Mouse (Mus musculus): ENCODE data around the gene Nfic. TPM values are rescaled to one million over a fixed set of nuclear protein-coding genes. Genes with fewer than 3 reads are reported as not detected.

Gene Nfic
- total and polyA plus RNA-seq, 3 experiments = 2.0 to 9.7 TPM; not detected in 1

DNA sequence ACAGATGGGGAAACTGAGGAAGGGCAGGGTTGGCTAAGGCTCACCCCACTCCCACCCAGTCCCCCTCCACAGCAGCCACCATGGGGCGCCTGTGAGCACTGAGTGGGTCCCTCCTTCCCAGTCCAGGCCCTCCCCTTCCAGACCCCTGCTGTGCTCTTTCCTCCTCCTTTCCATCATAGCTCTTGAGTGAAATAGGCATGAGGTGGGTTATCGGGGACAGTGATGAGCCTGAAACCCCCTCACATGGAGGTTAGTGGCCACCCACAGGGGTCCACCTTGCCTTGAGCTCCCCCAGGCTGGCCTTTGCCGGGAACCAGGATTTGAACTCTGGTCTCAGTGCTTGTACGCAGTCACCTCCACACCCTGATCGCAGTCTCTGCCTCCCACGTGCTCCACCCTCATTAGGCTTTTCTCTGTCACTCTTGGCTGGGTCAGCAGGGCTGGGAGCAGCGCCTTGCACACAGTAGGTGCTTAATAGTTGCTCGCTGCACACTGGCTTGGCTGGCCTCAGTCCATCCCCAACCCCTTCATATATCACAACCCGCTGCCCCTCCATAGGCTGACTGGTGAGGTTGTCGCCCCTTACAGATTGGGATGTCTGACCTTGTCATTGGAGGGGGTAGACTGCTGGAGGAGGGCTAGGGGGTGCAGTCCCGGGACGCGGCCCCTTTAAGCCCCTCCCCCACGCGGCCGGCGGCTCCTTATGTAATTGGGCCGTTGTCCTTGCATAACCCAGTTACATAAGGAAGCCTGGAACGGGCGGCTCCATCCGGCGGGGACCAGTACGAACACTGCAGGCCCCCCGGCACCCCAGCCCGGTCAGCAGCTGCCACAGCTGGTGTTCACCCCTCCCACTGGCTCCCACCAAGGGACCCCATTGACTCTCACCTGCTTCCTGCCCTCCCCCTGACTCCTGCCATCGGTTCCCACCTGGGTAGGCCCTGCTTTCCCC lies 41.8 kb downstream of the Nfic start:
- Histone ChIP-seq H3K4me3 (ENCODE audit: control insufficient read depth in 1 of 2, insufficient read depth in 1 of 2, low read depth in 2 of 2, low read length in 2 of 2) (no peak overlapping the region), H3K9me3 (replicated peaks; ENCODE audit: insufficient read depth, low read length) (no peaks in the 10 kb centered on the region), H3K4me1 (ENCODE audit: control insufficient read depth in 1 of 2, insufficient read depth in 2 of 2, low read length in 2 of 2) (peaks cover 0 to 5% of the 10 kb centered on the region in 2 experiments; a peak in 2 of 4 replicates), H3K36me3 (ENCODE audit: control insufficient read depth in 1 of 2, insufficient read depth in 2 of 2, low read length in 2 of 2) (peaks cover 0 to under 1% of the 10 kb centered on the region in 2 experiments; a peak in 1 of 4 replicates), H3K9ac (ENCODE audit: control insufficient read depth, low read depth, low read length, poor library complexity, severe bottlenecking) (no peak overlapping the region), H3K27ac (ENCODE audit: control insufficient read depth, low read depth, low read length) (no peak overlapping the region), H3K79me2 (ENCODE audit: control insufficient read depth, insufficient read depth, low read length, poor library complexity) (no peaks in the 10 kb centered on the region), H3K27me3 (ENCODE audit: control insufficient read depth in 1 of 2, insufficient read depth in 2 of 2, low read length in 2 of 2) (no peaks in the 10 kb centered on the region)
- TF ChIP-seq ZKSCAN1 (IDR thresholded peaks at IDR 0.05; ENCODE audit: low read depth, low read length) (peak; percentile 63; the same call in 1 of the 2 replicates), SMC3 (IDR thresholded peaks at IDR 0.05; ENCODE audit: low read depth, low read length) (0 out of 2 replicates have a peak, but pooled peaks have one; percentile 20), BHLHE40 (IDR thresholded peaks at IDR 0.05; ENCODE audit: borderline replicate concordance, low read depth, low read length) (no peak), CTCF (IDR thresholded peaks at IDR 0.05 in 2 of 3, conservative IDR thresholded peaks at IDR 0.05 in 1 of 3; ENCODE audit: control insufficient read depth in 1 of 3, insufficient read depth in 1 of 3, low read depth in 2 of 3, low read length in 3 of 3, poor library complexity in 1 of 3, severe bottlenecking in 1 of 3) (peak in 2 of 3 experiments; percentile 10 to 31; a peak in 3 of 6 replicates)
- DNase-seq (ENCODE audit: low read depth, low spot score) = no peak

DNA sequence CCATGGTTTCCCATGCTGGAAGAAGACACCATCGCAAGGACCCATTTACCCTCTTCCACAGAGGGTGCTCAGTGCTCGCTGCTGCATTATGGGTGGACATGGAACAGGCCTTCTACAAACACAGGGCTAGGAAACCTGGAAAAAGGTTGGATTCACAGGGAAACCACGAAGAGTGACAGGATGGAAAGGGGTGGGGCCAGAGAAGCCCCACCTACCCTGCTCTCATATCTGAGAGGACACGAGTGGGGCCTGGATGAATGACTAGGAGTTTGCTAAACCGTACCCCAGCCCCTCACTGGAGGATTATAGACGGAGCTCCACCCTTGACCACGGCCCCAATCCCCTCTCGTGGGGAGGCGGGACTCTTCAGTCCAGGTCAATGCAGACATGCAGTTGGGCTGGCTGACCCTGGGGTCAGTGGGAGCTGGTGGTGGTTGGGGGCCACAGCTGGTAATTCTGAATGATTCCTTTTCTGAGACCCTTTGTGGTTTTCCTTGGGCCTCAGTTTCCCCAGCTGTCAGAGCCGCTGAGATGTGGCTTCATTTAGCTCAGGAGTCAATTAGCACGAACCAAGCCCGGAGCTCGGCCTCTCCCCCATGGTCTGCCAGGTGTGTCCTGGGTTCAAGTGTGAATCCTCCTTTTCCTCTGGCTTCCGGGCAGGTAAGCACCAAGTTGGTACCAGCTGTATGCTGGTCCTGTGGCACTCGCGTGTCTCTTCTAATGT lies 42.7 kb downstream of the Nfic start:
- Histone ChIP-seq H3K4me1 (ENCODE audit: control insufficient read depth in 1 of 2, insufficient read depth in 2 of 2, low read length in 2 of 2) (peaks cover 3 to 13% of the 10 kb centered on the region in 2 experiments; a peak in 3 of 4 replicates), H3K9ac (ENCODE audit: control insufficient read depth, low read depth, low read length, poor library complexity, severe bottlenecking) (no peak overlapping the region), H3K36me3 (ENCODE audit: control insufficient read depth in 1 of 2, insufficient read depth in 2 of 2, low read length in 2 of 2) (peaks cover 0 to 8% of the 10 kb centered on the region in 2 experiments; a peak in 2 of 4 replicates), H3K79me2 (ENCODE audit: control insufficient read depth, insufficient read depth, low read length, poor library complexity) (no peaks in the 10 kb centered on the region), H3K4me3 (ENCODE audit: control insufficient read depth in 1 of 2, insufficient read depth in 1 of 2, low read depth in 2 of 2, low read length in 2 of 2) (no peak overlapping the region), H3K9me3 (replicated peaks; ENCODE audit: insufficient read depth, low read length) (no peaks in the 10 kb centered on the region), H3K27ac (ENCODE audit: control insufficient read depth, low read depth, low read length) (no peak overlapping the region), H3K27me3 (ENCODE audit: control insufficient read depth in 1 of 2, insufficient read depth in 2 of 2, low read length in 2 of 2) (no peaks in the 10 kb centered on the region)
- no peak for DNase-seq (ENCODE audit: low read depth, low spot score)
- TF ChIP-seq ETS1 (IDR thresholded peaks at IDR 0.05; ENCODE audit: low read depth, low read length) (no peak), MYC (IDR thresholded peaks at IDR 0.05; ENCODE audit: low read depth, low read length) (no peak), USF2 (IDR thresholded peaks at IDR 0.05; ENCODE audit: borderline replicate concordance in 1 of 2, insufficient read depth in 1 of 2, low read depth in 1 of 2, low read length in 2 of 2) (no peak), GABPA (IDR thresholded peaks at IDR 0.05; ENCODE audit: low read depth, low read length) (no peak), MAZ (IDR thresholded peaks at IDR 0.05; ENCODE audit: low read depth, low read length) (no peak), TCF12 (IDR thresholded peaks at IDR 0.05; ENCODE audit: low read depth, low read length) (no peak), CHD2 (IDR thresholded peaks at IDR 0.05; ENCODE audit: low read length) (no peak), JUND (IDR thresholded peaks at IDR 0.05; ENCODE audit: low read depth, low read length) (no peak), MAX (IDR thresholded peaks at IDR 0.05; ENCODE audit: low read length) (no peak), KAT2A (conservative IDR thresholded peaks at IDR 0.05; ENCODE audit: low read depth, low read length) (no peak), SMC3 (IDR thresholded peaks at IDR 0.05; ENCODE audit: low read depth, low read length) (no peak)

Measured in MEL (cell line).